Mouse (Mus musculus) left cerebral cortex, postnatal 4 days (tissue): ENCODE data around the gene Cabcoco1. TPM values are rescaled to one million over a fixed set of nuclear protein-coding genes. Genes with fewer than 3 reads are reported as not detected.

Source experiments
- DNase-seq: peaks from one replicate; pipeline ENCODE4 v3.0.0-alpha.2; 2022
- intact Hi-C: fragments of 180-260 bp; cut with DNase I; formaldehyde crosslinking; loops from one replicate; pipeline ENCODE4 v1.15.1; 2025
- total RNA-seq, 2 experiments: library from RNA; stranded (reverse); gene quantifications; 2 replicates each; pipeline ENCODE4 v1.2.3; 2021

The Cabcoco1 gene
- 1 to 10 TPM in 1 of 2 experiments, under 1 TPM in 1; 0.80 to 1.7 TPM for total RNA-seq

DNA sequence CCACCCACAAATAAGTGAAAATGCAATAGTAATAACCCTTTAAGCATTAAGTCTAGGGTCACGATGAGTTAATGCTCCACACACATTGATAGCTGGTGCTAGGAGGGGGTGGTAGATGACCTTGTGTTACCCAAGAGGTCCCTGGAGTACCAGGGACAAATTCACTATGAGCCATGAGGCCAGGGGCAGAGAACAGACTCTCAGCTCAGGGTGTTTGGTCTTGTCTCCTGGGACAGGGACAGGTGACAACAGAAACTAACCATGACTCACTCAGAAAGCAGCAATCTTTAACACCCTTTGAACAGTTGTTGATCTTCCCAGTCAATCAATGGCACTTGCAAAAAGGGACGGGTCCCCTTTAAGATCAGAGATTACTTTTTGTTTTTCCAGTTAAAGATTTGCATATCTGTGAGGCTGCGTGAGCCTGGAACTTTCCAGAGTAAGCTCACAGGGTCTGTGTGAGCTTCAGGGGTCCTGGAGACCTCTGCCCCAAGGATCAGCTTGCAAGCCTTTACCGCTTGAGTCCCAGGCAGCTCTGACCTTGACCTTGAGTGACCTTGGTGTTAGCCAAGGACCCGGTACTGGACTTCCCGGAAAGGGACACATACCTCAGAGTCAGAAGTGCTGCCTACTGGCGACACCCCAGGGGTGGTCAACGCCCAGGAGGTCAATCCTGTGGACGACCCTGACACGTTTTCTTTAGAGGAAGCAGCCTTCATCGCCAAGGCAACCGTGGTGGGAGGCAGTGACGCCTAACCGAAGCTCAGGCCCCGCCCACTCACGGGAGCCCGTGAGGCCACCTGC lies at the start of gene Cabcoco1:
Gene Cabcoco1 (minus strand): TSS at position 758 of the 804 bp plus-strand sequence.
- intact Hi-C loops = no loop called here
- peak; percentile 35 for DNase-seq

DNA sequence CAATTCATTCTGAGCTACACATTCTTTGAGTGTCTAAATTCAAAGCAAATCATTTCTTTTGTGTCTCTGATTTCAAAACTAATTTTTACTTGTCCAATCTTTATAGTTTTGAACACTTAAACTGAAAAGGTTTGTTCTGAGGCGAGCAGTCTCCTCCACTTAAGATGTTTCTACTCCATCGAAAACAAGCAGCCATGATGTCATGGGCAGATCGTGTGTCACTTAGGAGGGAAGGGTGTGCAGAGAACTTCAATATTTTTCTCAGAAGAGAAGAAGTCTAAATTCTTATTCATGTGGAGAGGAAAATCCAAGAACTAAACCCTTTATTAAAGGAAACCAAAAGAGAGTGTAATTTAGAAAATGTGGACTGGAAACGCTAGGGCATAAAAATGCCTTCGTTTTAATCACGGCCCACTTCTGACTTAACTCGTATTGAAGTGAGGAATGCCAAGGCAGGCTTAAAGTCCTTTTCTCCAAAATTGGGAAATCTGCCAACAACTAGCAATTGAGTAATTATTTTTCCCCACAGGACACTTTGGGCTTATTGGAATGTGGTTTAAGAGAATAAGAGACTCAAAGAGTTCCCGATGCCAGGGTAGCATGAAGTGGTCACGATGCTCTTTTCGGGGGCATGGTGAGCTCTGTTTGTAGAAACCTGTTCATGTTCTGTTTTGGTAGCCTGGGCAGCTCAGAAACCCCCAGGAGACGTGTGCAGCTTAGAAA lies 48.0 kb upstream of the Cabcoco1 start:
- intact Hi-C loops = no loop called here
- DNase-seq = no peak

DNA sequence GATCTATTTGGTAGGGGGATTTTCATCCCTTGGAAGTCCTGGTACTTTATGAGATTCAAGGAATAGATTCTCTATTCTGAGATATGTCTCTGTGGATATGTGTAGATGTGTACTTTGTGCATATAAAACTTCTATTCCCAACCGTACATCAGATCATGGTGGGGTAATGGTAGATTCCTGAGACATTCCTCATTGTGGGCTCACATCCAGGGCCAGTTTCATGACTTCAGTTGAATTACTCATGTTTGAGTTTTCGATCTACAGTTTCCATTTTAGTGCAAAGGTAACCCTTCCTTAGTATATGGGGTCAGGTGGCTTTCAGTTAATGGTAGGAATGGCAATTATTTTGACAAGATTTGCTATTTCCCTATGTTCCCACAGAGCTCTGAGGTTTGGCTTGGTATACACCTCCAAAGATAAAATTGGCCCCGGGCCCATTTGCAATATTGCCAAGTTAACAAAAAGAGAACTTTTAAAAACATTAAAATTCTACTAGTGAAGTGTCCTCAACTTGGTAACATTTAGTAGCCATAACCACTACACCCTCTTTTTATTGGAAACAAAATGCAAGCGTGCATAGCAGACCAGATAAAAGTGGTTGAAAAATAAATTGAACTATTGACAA lies 45.8 kb upstream of the Cabcoco1 start:
- DNase-seq = no peak
- intact Hi-C loops = no loop called here

DNA sequence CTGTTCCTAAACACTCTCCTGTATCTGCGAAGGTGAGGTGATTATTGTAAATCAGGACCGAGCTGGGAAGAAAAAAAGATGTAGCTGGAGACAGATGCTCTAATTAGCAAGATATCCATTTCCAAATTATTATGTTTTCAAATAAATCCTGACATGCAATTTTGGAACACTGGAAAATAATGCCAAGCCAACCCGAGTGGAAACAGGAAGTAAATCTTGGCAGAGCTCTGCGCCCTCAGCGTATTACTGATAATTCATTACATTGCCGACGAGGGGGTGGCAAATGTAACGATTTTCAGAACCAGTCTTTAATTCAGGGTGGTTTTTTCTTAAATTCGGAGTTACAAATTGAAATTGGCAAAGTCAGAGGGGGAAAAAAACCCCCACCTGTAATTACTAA lies 35.6 kb upstream of the Cabcoco1 start:
- no peak for DNase-seq
- intact Hi-C loops = no loop called here

DNA sequence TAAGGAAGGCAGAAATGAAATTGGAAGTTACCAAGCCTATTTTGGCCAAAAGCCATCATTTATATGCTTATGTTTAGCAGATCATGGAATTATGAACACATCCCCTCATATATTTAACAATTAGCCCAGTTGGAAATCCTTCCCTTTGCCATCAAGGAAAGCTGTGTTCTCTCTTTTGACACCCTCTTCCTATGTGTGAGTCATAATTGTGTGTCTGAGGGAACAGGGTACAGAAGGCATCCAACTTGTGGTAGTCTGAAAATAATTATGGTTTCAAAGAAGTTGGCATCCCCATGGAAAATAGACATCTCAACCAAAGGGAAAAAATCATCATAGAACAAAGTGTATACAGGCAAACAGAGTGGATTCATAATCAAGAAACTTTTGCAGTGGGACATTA lies 26.5 kb upstream of the Cabcoco1 start:
- DNase-seq = no peak
- intact Hi-C loops = no loop called here

DNA sequence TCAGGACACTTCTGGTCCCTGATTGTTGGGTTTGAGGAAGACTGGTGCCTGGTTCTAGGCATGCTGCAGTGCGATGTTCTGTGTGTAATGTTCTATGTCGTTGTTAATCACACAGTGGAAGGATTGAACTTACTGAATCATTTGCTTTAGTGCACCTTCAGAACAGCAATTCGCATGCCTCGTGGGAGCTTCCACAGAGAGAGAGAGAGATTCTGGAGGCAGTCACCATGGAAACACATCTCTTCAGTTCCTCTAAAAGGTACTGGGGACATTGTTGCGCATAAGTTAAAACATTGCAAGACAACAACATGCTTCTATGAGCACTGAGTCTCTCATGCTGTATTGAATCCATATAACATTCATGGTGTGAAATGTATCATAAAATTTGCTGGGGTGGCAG lies 20.6 kb upstream of the Cabcoco1 start:
- intact Hi-C loops = no loop called here
- no peak for DNase-seq

DNA sequence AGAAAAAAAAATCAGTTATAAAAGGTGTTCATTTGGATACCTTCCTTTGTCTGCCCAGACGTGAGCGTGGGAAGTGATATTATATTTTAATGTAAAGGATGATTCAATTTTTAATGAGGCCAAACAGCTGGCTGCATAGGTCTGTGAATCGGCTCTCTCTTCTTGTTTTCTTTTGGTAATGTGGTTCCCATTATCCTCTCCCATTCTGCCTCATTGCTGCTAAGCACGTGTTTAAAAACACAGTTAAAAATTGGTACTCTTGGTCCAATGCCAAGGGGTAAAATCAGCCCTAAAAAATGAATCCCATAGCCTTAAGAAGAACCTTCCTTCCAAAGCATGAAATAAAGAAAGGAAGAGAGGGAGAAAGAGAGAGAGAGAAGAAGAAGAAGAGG lies 17.1 kb upstream of the Cabcoco1 start:
- intact Hi-C loops = no loop called here
- no peak for DNase-seq

DNA sequence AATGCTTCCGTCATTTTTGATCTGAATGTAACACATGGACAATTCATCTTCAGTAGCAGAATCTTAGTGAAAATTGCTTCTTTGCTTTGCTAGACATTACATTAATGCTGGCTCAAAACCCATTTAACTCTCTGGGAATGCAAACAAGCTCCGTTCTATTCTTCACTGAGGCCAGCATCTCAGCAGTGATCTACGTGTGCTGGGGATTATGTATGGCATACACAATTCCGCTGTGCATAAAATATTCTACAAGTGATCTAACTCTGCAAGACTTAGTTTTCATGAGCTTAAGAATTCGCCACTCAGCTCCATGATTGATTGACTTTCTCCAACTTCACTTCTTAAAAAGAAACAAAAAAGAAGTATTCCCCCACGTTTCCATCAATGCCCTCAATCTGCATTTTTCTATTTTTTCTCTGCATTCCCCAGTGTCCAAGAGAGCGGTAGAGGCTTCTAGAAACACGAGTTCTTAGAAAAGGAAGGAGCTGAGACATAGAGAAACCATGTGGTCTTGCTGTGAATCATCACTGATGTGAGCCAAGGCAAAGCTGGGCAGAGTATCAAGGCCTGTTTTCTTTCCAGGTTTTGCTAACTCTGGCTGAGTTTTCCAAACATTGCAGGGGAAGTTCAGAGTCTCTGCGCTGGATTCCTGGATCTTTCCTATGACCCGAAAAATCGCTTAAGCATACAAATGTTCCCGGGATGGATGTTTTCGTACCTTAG lies 16.6 kb upstream of the Cabcoco1 start:
- peak; percentile 70 for DNase-seq
- intact Hi-C loops = no loop called here

DNA sequence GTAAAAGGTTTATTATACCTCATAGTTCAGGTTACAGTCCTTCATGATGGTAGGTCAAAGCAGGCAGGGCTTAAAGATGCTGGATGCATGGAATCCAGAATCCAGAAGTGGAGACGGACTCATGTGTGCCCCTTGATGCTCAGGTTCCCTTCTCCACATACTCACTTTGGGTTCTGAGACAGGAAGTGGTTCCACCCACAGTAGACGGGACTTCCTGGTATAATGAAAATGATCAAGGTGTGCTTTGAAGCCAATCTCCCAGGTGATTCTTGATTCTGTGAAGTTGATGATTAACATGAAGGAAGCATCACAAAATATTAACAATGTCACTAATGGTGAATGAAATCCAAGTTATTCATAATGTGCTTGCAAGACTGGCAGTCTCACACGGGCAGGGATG lies 12.0 kb upstream of the Cabcoco1 start:
- DNase-seq = no peak
- intact Hi-C loops = no loop called here

DNA sequence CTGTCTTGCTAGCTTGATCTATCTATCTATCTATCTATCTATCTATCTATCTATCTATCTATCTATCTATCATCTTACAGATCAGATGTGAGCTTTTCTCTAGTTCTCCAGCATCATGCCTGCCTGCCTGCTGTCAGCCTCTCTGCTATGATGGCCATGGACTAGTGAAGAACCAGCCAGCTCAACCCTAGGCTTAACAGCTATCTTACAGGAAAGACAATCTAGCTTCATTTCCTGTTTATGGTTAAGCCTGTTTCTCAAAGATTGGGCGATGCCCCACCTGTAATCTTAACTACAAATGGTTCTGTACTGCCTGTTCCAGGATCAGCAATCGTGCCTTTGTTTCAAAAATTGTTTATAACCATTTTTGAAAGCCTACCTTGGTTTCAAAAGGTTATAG lies 10.9 kb upstream of the Cabcoco1 start:
- intact Hi-C loops = no loop called here

DNA sequence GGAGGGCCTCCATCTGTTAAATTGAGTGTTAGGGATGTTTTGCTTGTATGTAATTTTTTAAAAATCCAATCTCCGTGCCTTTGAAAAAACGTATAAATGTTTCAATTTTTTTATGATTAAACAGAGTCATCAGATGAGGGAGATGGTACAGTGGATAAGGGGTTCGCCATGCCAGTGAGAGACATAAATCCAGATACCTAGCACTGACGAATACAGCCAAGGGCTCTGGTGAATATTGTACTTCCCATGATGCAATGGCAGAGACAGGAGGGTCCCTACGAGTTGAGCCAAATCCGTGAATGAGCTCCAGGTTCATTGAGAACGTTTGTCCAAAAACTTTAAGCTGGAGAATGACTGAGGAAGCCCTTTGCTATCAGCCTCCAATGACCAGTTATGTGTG lies 9.6 kb upstream of the Cabcoco1 start:
- intact Hi-C loops = no loop called here
- no peak for DNase-seq

More for the DNA sequence above, 10.9 kb upstream of the Cabcoco1 start:
- DNase-seq = no peak

DNA sequence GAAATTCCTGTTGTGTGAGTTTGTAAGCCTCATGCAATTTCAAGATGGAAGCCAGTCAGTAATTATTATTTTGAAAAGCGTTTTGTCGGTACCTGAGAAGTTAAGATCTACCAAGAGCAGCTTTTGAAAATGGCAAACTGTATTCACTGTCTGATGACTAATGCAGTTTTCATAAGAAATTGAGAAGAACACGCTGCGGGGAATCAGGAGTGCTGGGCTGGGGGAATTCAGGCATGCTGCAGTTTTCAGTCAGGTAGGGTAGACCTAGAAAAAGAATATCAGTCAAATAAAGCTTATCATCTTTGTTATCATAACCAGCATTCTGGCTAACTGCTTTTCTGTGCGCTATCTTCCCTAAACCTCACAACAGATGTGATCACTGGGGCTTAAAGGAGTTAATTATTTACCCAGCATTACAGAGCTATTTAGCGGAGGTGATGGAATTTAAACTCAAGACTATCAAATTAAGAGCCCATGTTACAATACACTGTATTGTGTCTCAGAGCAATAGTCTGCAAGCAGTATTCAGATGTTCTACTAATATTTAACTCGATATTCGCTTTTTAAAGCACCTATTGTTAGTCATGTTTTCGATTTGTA lies 9.1 kb upstream of the Cabcoco1 start:
- intact Hi-C loops = no loop called here
- no peak for DNase-seq

DNA sequence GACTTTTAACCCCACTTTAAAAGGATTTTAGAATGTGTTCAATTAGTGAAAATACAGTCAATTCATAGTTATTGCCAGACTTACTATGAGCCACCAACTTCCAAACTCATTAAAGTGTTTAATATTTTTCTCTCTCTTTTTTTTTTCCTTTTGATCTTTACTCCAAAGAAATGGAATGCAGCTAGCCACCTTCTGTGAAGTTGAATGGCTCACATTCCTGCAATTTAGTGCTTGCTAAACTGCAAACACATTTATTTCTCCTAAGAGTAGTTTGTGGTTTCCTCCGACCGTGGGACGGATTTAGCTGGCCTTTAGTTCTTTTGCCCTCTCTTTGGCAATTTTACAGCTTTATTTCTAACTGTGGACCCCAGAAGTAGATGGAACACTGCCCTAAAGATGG lies 1.4 kb upstream of the Cabcoco1 start:
- DNase-seq = no peak
- intact Hi-C loops = no loop called here

DNA sequence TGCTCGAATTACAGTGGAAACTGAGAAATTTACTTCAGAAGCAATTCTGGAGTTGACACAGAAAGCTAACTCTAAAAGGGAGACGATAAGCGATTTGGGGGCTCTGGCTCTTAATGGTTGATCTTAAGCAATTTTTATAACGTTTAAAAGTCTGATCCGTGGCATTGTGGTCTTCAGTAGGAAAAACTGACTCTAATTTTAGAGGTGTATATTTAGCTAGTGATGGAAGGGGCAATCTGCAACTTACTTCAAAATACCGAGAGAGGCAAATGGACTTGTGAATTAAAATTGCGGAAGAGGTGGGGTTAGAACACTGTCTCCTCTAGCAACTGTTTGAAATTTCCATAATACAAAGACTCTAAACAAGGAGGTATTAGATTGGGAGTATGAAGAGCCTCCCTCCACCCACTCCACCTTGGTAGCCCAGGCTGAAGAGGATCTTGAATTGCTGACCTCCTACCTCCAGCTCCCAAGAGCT lies 286 bp upstream of the Cabcoco1 start:
- intact Hi-C loops = no loop called here
- no peak for DNase-seq

DNA sequence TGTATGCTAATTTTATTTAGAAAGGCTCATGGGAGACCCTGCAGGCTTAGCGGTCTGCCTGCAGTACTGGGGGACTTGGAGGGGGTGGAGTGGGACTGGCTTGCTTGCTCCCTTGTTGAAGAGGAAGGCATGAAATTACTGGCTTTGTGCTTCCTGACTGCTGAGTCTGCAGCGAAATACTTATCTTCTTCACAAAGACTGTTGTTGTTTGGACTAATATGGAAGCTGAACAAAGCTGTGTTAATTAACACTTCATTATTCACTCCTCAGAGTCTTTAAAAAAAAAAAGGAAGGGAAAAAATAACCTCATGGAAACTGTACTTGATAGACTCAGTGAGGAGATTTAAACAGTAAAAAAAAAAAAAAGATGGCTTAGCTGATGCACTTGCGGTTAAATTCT lies 1.1 kb downstream of the Cabcoco1 start:
- DNase-seq = peak; percentile 11
- intact Hi-C loops = no loop called here

DNA sequence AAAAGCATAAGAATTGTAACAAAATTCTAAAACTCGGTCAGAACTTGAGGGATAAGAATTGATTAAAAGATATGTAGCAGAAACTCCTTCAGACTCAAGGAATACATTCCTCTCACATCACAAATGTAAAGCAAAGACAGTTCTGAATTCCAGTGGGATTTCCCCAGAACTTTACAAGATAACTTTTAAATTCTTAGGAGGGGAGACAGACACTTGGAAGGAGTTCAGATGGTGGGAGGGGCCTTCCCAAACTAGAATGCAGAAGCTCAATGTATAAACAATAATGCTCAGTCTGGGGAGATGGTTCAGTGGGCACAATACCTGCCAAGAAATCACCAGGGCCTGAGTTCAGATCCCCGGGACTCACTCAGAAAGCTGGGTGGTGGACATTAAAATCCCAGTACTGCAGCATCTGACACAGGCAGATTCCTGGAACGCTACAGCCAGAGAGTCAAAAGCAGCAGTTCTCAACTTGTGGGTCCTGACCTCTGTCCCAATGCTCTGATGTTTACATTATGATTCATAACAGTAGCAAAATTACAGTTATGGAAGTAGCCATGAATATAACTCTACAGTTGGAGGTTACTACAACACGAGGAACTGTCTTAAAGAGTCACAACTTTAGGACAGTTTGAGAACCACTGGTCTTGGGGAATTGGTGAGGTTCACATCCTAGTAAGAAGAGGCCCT lies 4.3 kb downstream of the Cabcoco1 start:
- no peak for DNase-seq
- intact Hi-C loops = no loop called here

DNA sequence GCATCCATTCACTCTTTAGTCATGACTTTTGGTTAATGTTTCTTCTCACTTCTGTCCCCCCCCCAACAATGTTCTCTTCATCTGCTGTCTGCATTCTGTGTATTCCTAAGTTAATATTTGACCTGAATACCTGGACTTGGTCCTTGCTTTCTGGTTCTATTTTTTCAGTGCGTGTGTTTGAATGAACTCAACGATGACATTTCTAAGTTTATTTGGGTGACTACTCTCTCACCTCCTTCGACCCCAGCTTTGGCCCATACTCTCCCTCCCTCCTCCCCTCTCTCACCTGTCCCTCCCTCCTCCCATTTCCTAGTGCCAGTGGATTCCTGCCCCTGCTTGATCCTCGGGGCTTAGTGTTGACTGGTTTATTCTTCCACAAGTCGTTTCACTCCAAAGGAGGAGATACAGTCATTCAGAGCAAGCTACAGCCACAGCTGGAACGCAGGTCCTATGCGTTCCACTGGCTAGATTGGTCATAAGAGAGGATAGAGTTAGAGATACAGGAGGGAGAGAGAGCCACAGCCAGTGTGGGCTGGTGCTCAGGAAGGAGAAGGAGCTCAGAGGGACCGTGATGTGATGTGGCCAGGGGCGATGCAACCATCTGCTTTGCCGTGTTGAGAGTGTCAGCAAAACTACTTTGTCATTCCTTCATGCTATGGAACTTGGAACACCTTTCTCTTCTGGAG lies 12.2 kb downstream of the Cabcoco1 start:
- intact Hi-C loops = no loop called here
- DNase-seq = no peak

DNA sequence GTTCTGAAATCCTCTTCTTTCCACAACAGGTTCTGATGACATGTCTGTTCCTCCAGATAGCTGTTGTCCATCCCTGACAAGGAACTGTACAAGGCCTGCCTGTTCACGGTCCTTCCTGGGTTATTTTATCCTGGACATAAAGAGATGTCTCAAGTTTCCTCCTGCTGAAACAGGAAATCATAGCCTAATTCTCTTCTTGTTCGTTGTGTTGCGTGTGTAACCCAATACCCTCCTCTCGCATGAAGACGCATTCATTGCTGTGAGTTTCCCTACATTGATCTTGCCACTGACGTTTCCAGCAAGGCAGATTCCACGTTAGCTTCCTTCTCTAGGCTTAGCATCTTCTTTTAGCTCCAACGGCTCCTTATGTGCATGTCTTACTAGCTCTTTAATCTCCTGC lies 12.7 kb downstream of the Cabcoco1 start:
- no peak for DNase-seq
- intact Hi-C loops = no loop called here

DNA sequence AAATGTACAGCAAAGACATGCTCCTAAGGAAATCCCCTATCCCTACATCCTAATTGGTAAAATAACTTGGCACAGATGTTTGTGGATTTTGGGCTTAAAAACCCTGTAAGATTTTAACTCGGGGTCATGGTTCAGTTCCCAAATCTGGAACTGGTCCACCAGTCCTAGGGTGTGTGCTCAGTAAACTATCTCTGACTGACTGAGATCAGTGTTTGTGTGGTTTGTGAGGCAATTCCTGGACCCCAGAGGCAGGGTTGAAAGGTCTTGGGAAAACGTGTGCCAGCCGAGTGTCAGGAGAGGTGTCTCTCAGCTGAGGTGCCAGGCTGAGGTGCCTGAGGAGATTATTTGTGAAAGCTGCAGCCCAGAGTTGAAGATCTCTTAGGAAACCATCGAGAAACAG lies 19.6 kb downstream of the Cabcoco1 start:
- no peak for DNase-seq
- intact Hi-C loops = no loop called here
